Mouse (Mus musculus): ENCODE data around the gene Secisbp2l. TPM values are rescaled to one million over a fixed set of nuclear protein-coding genes. Genes with fewer than 3 reads are reported as not detected.

Gene Secisbp2l
- polyA plus RNA-seq, 1 experiment: 1.9 TPM

DNA sequence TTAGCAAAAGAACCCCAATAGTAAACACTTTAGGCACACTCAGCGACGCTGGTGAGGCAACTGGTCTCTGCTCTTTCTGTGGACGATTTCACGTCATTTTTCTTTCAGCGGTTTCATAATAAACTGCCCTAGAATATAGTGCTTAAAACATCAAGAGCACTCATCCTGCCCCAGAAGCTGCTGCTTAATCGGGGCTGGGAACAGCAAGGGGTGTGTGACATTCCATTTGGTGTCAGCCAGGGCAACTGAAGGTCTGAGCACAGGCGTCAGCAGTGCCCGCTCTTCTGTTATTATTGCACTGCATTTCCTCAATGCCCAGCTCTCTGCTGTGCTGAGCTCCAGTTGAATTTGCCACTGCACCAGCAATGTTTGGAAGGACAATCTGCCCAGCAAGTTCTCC lies 18.4 kb upstream of the Secisbp2l start:
- peaks cover 18% of the 10 kb centered on the region for H3K27me3 ChIP-seq (replicated peaks)
- H3K4me1 ChIP-seq: peaks cover 6% of the 10 kb centered on the region
- H3K4me3 ChIP-seq (replicated peaks): no peak overlapping the region
- no peaks in the 10 kb centered on the region for H3K36me3 ChIP-seq (replicated peaks; ENCODE audit: low read length)
- peaks cover 3% of the 10 kb centered on the region for H3K9me3 ChIP-seq
- TF ChIP-seq GATA1 (IDR thresholded peaks at IDR 0.05; ENCODE audit: borderline replicate concordance, low read length): no peak
- TF ChIP-seq FLI1 (IDR thresholded peaks at IDR 0.05; ENCODE audit: low read length): no peak

DNA sequence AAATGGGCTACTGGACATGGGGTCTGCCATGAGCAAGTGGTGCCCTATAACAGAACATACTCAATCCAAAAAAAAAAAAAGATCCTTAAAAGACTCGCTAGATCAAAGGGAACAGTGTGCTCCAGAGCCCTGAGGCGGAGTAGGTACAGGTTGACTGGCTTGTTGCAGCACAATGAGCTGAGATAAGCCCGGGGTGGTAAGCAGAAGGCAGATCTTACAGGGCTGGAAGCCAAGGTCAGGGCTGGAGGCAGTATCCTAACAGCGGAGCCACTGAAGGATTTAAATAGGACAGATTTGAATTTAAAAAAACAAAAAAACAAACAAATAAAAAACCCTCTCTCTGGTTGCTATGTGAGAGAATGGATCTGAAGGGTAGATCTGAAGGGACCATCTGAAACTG lies 17.8 kb upstream of the Secisbp2l start:
- peaks cover 6% of the 10 kb centered on the region for H3K4me1 ChIP-seq
- no peaks in the 10 kb centered on the region for H3K36me3 ChIP-seq (replicated peaks; ENCODE audit: low read length)
- H3K4me3 ChIP-seq (replicated peaks): no peak overlapping the region
- peaks cover 18% of the 10 kb centered on the region for H3K27me3 ChIP-seq (replicated peaks)
- H3K9me3 ChIP-seq: no peaks in the 10 kb centered on the region
- no peak for TF ChIP-seq FLI1 (IDR thresholded peaks at IDR 0.05; ENCODE audit: low read length)
- TF ChIP-seq GATA1 (IDR thresholded peaks at IDR 0.05; ENCODE audit: borderline replicate concordance, low read length): no peak

DNA sequence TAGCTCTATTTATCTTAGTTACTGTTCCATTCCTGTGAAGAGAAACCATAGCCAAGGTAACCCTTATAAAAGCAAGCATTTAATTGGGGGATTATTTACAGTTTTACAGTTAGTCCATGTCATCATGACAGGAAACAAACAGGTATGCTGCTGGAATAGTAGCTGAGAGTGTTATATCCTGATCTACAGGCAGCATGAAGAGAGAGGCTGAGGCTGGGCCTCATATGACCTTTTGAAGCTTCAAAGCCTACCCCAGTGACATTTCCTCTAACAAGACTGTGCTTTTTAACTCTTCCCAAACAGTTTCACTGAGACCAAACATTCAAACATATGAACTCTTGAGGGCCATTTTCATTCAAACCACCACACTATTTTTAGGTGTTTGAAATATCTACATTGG lies 15.2 kb upstream of the Secisbp2l start:
- no peak for TF ChIP-seq GATA1 (IDR thresholded peaks at IDR 0.05; ENCODE audit: borderline replicate concordance, low read length)
- TF ChIP-seq FLI1 (IDR thresholded peaks at IDR 0.05; ENCODE audit: low read length): no peak

DNA sequence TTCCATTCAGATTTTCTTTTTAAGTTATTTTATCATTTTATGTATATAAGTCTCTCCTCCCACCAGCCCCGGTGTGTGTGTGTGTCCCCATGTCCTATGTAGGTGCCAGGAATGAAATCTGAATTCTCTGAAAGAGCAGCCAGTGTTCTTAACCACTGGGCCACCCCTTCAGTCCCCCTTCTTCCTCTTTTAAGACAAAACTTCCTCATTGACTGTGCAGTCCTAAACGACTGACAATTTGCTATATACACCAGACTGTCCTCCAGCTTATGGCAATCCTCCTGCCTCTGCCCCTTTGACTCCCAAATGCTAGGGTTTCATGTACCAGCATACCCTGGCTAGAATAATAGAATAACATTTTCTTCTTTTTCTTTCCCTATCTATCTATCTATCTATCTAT lies 12.4 kb upstream of the Secisbp2l start:
- Histone ChIP-seq H3K27me3 (replicated peaks) (peaks cover 4% of the 10 kb centered on the region), H3K4me1 (peaks cover 30% of the 10 kb centered on the region), H3K36me3 (replicated peaks; ENCODE audit: low read length) (no peaks in the 10 kb centered on the region), H3K4me3 (replicated peaks) (no peak overlapping the region), H3K9me3 (no peaks in the 10 kb centered on the region)
- TF ChIP-seq GATA1 (IDR thresholded peaks at IDR 0.05; ENCODE audit: borderline replicate concordance, low read length): no peak
- TF ChIP-seq FLI1 (IDR thresholded peaks at IDR 0.05; ENCODE audit: low read length): no peak

More for the DNA sequence above, 15.2 kb upstream of the Secisbp2l start:
- Histone ChIP-seq H3K27me3 (replicated peaks) (peaks cover 17% of the 10 kb centered on the region), H3K4me1 (peaks cover 9% of the 10 kb centered on the region), H3K4me3 (replicated peaks) (no peak overlapping the region), H3K36me3 (replicated peaks; ENCODE audit: low read length) (no peaks in the 10 kb centered on the region), H3K9me3 (no peaks in the 10 kb centered on the region)

DNA sequence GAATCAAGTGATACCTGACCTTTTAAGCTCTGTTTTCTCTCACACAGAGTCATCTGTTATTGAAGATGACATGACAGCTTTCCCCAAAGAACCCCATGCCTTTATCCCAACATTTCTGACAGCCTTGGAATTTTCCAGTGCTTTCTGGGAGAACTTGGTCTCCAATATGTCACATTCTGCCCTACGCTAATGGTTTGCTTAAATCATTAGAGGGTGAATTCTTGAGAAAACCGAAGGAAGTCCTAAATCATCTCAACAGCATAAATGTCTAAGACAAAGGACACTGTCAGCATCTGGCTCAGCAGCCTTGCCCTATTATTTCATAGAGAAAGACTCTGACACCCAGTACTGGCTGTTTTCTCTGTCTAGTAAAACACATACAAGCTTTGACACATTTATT lies 11.5 kb upstream of the Secisbp2l start:
- no peaks in the 10 kb centered on the region for H3K27me3 ChIP-seq (replicated peaks)
- TF ChIP-seq FLI1 (IDR thresholded peaks at IDR 0.05; ENCODE audit: low read length) (no peak), GATA1 (IDR thresholded peaks at IDR 0.05; ENCODE audit: borderline replicate concordance, low read length) (no peak)
- H3K36me3 ChIP-seq (replicated peaks; ENCODE audit: low read length): no peaks in the 10 kb centered on the region
- no peaks in the 10 kb centered on the region for H3K9me3 ChIP-seq
- H3K4me3 ChIP-seq (replicated peaks): no peak overlapping the region
- H3K4me1 ChIP-seq: peaks cover 39% of the 10 kb centered on the region

DNA sequence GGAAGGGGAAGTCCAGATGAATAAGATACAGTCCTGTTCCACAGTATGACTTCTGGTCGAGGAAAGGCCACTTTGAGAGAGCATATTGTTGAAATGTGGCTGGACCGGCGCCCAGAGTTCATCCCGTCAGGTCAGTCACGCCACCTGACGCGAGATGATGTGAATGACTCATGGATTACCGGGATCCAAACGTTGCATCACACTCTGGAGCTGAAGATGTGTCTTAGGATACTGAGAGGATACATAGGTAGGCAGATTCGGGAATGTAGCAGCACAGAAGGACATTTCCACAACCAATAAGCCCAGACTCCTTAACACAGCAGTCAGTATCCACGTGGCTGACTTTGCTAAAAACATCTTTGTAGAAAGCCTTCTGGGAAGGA lies 10.2 kb upstream of the Secisbp2l start:
- TF ChIP-seq FLI1 (IDR thresholded peaks at IDR 0.05; ENCODE audit: low read length) (no peak), GATA1 (IDR thresholded peaks at IDR 0.05; ENCODE audit: borderline replicate concordance, low read length) (no peak)
- peaks cover 52% of the 10 kb centered on the region for H3K4me1 ChIP-seq

DNA sequence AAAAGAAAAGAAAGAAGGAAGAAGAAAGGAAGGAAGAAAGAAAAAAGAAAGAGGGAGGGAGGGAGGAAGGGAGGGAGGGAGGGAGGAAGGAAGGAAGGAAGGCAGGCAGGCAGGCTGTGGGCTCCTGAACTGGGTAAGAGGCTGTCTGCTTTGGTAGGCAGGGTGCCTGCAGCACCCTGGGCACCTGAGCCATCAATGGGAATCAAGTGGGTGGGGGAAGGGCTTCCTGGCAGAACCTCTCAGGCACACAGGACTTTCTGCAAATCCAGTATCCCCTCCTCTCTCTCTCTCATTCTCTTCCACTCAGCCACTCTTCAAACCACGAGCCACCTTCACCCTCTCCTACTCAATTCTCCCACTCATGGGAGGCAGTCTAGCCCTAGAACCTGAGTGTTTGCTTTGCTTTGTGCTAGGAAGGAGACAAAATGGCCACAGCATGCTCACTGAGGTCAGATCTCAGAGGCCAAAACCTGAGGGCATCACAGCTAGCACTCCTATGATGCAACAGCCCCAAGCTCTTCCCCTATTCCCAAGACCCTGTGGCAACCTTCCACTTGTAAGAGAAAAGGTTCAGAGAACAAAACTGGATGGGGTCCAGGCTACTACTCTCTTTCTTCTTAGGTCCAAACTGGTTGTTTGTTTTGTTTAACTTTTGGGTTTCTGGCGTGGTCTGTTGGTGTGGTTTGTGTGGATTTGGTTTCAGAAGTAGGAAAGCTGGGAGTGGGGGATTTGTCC lies 9.6 kb upstream of the Secisbp2l start:
- Histone ChIP-seq H3K4me3 (replicated peaks) (peak overlapping the region; percentile 64), H3K27me3 (replicated peaks) (no peaks in the 10 kb centered on the region), H3K4me1 (peaks cover 57% of the 10 kb centered on the region), H3K9me3 (no peaks in the 10 kb centered on the region), H3K36me3 (replicated peaks; ENCODE audit: low read length) (no peaks in the 10 kb centered on the region)
- no peak for TF ChIP-seq FLI1 (IDR thresholded peaks at IDR 0.05; ENCODE audit: low read length)
- no peak for TF ChIP-seq GATA1 (IDR thresholded peaks at IDR 0.05; ENCODE audit: borderline replicate concordance, low read length)

More for the DNA sequence above, 10.2 kb upstream of the Secisbp2l start:
- Histone ChIP-seq H3K27me3 (replicated peaks) (no peaks in the 10 kb centered on the region), H3K36me3 (replicated peaks; ENCODE audit: low read length) (no peaks in the 10 kb centered on the region), H3K9me3 (no peaks in the 10 kb centered on the region), H3K4me3 (replicated peaks) (no peak overlapping the region)

DNA sequence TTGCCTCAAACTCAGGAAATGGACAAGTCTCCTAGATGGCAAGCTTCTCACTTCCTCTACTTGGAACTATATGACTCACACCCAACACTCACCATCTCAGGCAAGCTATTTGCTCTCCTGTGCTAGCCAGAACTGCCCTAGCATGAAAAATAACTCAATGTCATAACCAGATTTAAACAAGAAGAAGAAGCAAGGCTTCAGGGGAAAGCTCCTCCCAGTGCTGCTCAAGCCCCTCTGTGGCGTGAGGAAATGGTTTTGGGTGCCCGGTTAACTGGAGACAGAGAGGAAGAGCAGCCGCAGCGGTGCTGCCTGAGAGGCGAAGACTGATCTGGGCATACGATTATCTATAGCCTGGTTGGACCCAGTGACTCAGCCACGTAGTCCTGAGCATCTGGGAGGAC lies 8.8 kb upstream of the Secisbp2l start:
- H3K9me3 ChIP-seq: no peaks in the 10 kb centered on the region
- peaks cover 57% of the 10 kb centered on the region for H3K4me1 ChIP-seq
- TF ChIP-seq FLI1 (IDR thresholded peaks at IDR 0.05; ENCODE audit: low read length): no peak
- TF ChIP-seq GATA1 (IDR thresholded peaks at IDR 0.05; ENCODE audit: borderline replicate concordance, low read length): no peak
- H3K27me3 ChIP-seq (replicated peaks): no peaks in the 10 kb centered on the region
- no peaks in the 10 kb centered on the region for H3K36me3 ChIP-seq (replicated peaks; ENCODE audit: low read length)
- peak overlapping the region; percentile 87 for H3K4me3 ChIP-seq (replicated peaks)

DNA sequence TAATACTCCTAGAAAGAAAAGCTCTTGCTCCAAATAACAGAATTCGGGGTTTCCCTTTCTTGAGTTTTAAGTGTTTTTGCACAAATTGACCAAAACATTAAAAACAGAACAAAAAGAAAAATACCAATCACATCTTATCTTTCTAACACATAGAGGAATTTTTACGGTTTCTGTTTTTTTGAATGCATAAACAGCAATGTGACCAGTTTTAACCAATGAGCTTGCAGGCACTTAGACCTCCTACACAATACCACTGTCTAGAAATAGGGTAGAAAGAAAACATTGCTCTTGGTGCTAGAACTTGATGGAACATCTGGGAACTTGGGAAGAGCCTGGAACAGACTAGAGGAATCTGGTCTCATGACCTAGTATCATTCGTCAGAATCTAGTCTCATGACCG lies 7.6 kb upstream of the Secisbp2l start:
- no peaks in the 10 kb centered on the region for H3K36me3 ChIP-seq (replicated peaks; ENCODE audit: low read length)
- H3K9me3 ChIP-seq: no peaks in the 10 kb centered on the region
- no peak for TF ChIP-seq GATA1 (IDR thresholded peaks at IDR 0.05; ENCODE audit: borderline replicate concordance, low read length)
- TF ChIP-seq FLI1 (IDR thresholded peaks at IDR 0.05; ENCODE audit: low read length): no peak
- peaks cover 61% of the 10 kb centered on the region for H3K4me1 ChIP-seq
- no peaks in the 10 kb centered on the region for H3K27me3 ChIP-seq (replicated peaks)
- H3K4me3 ChIP-seq (replicated peaks): no peak overlapping the region

DNA sequence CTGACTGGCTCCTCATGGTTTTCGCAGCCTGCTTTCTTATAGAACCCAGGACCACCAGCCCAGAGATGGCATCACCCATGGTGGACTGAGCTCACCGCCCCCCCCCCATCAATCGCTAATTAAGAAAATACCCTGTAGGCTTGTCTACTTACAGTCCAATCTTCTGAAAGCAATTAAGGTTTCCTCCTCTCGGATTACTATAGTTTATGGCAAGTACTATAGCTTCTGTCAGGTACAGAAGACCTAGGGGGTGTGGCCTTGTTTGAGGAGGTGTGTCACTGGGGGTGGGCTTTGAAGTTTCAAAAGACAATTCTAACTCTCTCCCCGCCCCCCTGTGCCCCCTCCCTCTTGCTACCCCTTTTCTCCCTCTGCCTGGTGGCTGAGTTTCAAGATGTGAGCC lies 6.6 kb upstream of the Secisbp2l start:
- TF ChIP-seq GATA1 (IDR thresholded peaks at IDR 0.05; ENCODE audit: borderline replicate concordance, low read length) (no peak), FLI1 (IDR thresholded peaks at IDR 0.05; ENCODE audit: low read length) (no peak)

More for the DNA sequence above, 6.6 kb upstream of the Secisbp2l start:
- Histone ChIP-seq H3K4me1 (peaks cover 70% of the 10 kb centered on the region), H3K9me3 (no peaks in the 10 kb centered on the region), H3K36me3 (replicated peaks; ENCODE audit: low read length) (no peaks in the 10 kb centered on the region), H3K27me3 (replicated peaks) (no peaks in the 10 kb centered on the region), H3K4me3 (replicated peaks) (no peak overlapping the region)
